ENCODE assay signal across 14 mouse cellular contexts in the genomic region with DNA sequence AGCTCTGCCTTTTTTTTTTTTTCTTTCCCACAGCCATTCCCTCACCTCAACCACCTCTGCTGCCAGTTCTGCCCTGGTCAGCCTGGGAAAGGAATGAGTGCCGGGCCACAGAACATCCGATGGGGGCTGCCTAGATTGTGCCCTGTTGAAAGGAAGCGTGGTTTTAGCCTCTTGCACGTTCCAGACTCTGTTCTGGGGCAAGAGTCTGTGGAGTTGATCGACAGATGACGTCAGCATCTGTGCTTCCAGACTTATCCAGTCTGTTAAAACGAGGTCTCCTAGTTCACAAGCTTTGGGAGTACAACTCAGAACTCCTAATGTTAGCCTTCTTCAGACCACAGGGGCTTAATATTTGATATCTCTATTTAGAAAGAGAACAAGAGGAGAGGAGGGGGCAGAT. TPM values are rescaled to one million over a fixed set of nuclear protein-coding genes. Genes with fewer than 3 reads are reported as not detected.
DNase-seq lines count a peak whose midpoint lies in the region; ATAC-seq and TF ChIP-seq lines count a peak whose summit lies in the region.
"Had no signal": no experiment of that assay in that cellular context is flagged by ENCODE, and none has a peak within 500 bp of the region (broad histone marks: within the 10 kb centered on the region; RNA-seq: fewer than 3 reads in every experiment).

No protein-coding gene starts in this region.

- no peaks in the 10 kb centered on the region for H3K9me3 ChIP-seq in intestine, embryonic 14.5 days (ENCODE audit: control insufficient read depth, low read length)
- H3K9me3 ChIP-seq in intestine, postnatal 0 days (ENCODE audit: control insufficient read depth): no peaks in the 10 kb centered on the region
- no peaks in the 10 kb centered on the region for H3K9me3 ChIP-seq in liver, postnatal 0 days (ENCODE audit: low read length)
- H3K9me3 ChIP-seq in forebrain, embryonic 13.5 days (replicated peaks): no peaks in the 10 kb centered on the region
- no peaks in the 10 kb centered on the region for H3K9me3 ChIP-seq in forebrain, embryonic 15.5 days

- peaks cover 11% of the 10 kb centered on the region; the same call in 1 of the 2 replicates for H3K4me1 ChIP-seq in intestine, embryonic 14.5 days (replicated peaks; ENCODE audit: control insufficient read depth, insufficient read depth, low read length)
- H3K4me1 ChIP-seq in intestine, postnatal 0 days (replicated peaks; ENCODE audit: control insufficient read depth, insufficient read depth, low read length): peaks cover 6% of the 10 kb centered on the region; the same call in 1 of the 2 replicates
- peaks cover 33% of the 10 kb centered on the region for H3K4me1 ChIP-seq in liver, postnatal 0 days (ENCODE audit: insufficient read depth)
- peaks cover 5% of the 10 kb centered on the region; the same call in 1 of the 2 replicates for H3K4me1 ChIP-seq in forebrain, embryonic 13.5 days
- H3K4me1 ChIP-seq in forebrain, embryonic 15.5 days: peaks cover 9% of the 10 kb centered on the region

- H3K36me3 ChIP-seq in intestine, embryonic 14.5 days (ENCODE audit: control insufficient read depth, insufficient read depth, low read length): no peaks in the 10 kb centered on the region
- H3K36me3 ChIP-seq in intestine, postnatal 0 days (ENCODE audit: control insufficient read depth, insufficient read depth): no peaks in the 10 kb centered on the region
- H3K36me3 ChIP-seq in liver, postnatal 0 days (replicated peaks; ENCODE audit: insufficient read depth, low read length): no peaks in the 10 kb centered on the region
- H3K36me3 ChIP-seq in forebrain, embryonic 13.5 days (ENCODE audit: poor library complexity, severe bottlenecking): no peaks in the 10 kb centered on the region
- no peaks in the 10 kb centered on the region for H3K36me3 ChIP-seq in forebrain, embryonic 15.5 days

- no peak overlapping the region for H3K4me3 ChIP-seq in intestine, embryonic 14.5 days (ENCODE audit: low read depth, low read length)
- H3K4me3 ChIP-seq in intestine, postnatal 0 days (ENCODE audit: low read depth, low read length): no peak overlapping the region
- no peak overlapping the region for H3K4me3 ChIP-seq in liver, postnatal 0 days (ENCODE audit: low read depth, low read length)
- no peak overlapping the region for H3K4me3 ChIP-seq in forebrain, embryonic 13.5 days
- H3K4me3 ChIP-seq in forebrain, embryonic 15.5 days: no peak overlapping the region
- H3K4me3 ChIP-seq: myocyte had no signal

- no peak for TF ChIP-seq EP300 in liver, postnatal 0 days (IDR thresholded peaks at IDR 0.05; ENCODE audit: low read depth)

- intact Hi-C loops in heart, postnatal 10 days (cut with DNase I): no loop called here

- H3K27me3 ChIP-seq in intestine, embryonic 14.5 days (replicated peaks; ENCODE audit: control insufficient read depth, insufficient read depth, low read length): no peaks in the 10 kb centered on the region
- H3K27me3 ChIP-seq in intestine, postnatal 0 days (replicated peaks; ENCODE audit: control insufficient read depth, insufficient read depth, low read length): no peaks in the 10 kb centered on the region
- H3K27me3 ChIP-seq in liver, postnatal 0 days (ENCODE audit: insufficient read depth, low read length): no peaks in the 10 kb centered on the region
- no peaks in the 10 kb centered on the region for H3K27me3 ChIP-seq in forebrain, embryonic 13.5 days
- H3K27me3 ChIP-seq in forebrain, embryonic 15.5 days: no peaks in the 10 kb centered on the region

- no peak for TF ChIP-seq CTCF in intestine, postnatal 0 days (IDR thresholded peaks at IDR 0.05; ENCODE audit: low read depth)
- no peak for TF ChIP-seq CTCF in liver, postnatal 0 days (IDR thresholded peaks at IDR 0.05; ENCODE audit: low read depth)

- no peak for ATAC-seq in intestine, embryonic 14.5 days (replicated peaks; ENCODE audit: low FRiP score, low TSS enrichment, low read depth)
- no peak for ATAC-seq in intestine, postnatal 0 days
- ATAC-seq in liver, postnatal 0 days: peak; percentile 48
- ATAC-seq in forebrain, embryonic 13.5 days: no peak
- ATAC-seq in forebrain, embryonic 15.5 days (replicated peaks): no peak

- no peak for DNase-seq in intestine, embryonic 14.5 days (ENCODE audit: low spot score)
- DNase-seq in adipocyte (ENCODE audit: low spot score): peak; percentile 86
- DNase-seq in fibroblast of lung, adult 2 months (ENCODE audit: low read depth): peak; percentile 85
- DNase-seq in liver, postnatal 0 days: peak; percentile 51
- DNase-seq in heart, postnatal 10 days: no peak
- DNase-seq: cerebellum, postnatal 25 days; layer of hippocampus, postnatal 36 days had no signal

- H3K4me2 ChIP-seq in intestine, embryonic 14.5 days (ENCODE audit: low read length): no peak overlapping the region
- H3K4me2 ChIP-seq in intestine, postnatal 0 days (replicated peaks; ENCODE audit: low read depth): no peak overlapping the region
- no peak overlapping the region; the same call in 1 of the 2 replicates for H3K4me2 ChIP-seq in liver, postnatal 0 days (ENCODE audit: low read depth, low read length)
- no peak overlapping the region for H3K4me2 ChIP-seq in forebrain, embryonic 13.5 days
- no peak overlapping the region for H3K4me2 ChIP-seq in forebrain, embryonic 15.5 days (replicated peaks)

- H3K27ac ChIP-seq in intestine, embryonic 14.5 days (ENCODE audit: low read depth): 0 out of 2 replicates have a peak overlapping the region, but pooled peaks have one; percentile 13
- H3K27ac ChIP-seq in intestine, postnatal 0 days (ENCODE audit: low read depth, low read length): no peak overlapping the region
- peak overlapping the region; percentile 96 for H3K27ac ChIP-seq in liver, postnatal 0 days (ENCODE audit: low read depth)
- H3K27ac ChIP-seq in forebrain, embryonic 13.5 days: no peak overlapping the region
- no peak overlapping the region for H3K27ac ChIP-seq in forebrain, embryonic 15.5 days (replicated peaks)

- H3K9ac ChIP-seq in intestine, embryonic 14.5 days (ENCODE audit: low read length): no peak overlapping the region
- H3K9ac ChIP-seq in intestine, postnatal 0 days (ENCODE audit: low read depth, low read length): no peak overlapping the region
- no peak overlapping the region; the same call in 1 of the 2 replicates for H3K9ac ChIP-seq in liver, postnatal 0 days (replicated peaks)
- H3K9ac ChIP-seq in forebrain, embryonic 13.5 days: no peak overlapping the region
- H3K9ac ChIP-seq in forebrain, embryonic 15.5 days (replicated peaks): no peak overlapping the region

- WGBS in intestine, embryonic 14.5 days: 75% methylated on average over 7 of the region's 7 CpGs
- 66% methylated on average over 7 of the region's 7 CpGs for WGBS in intestine, postnatal 0 days
- 32% methylated on average over 7 of the region's 7 CpGs for WGBS in liver, postnatal 0 days (ENCODE audit: insufficient replicate concordance)
- 79% methylated on average over 7 of the region's 7 CpGs for WGBS in forebrain, embryonic 13.5 days
- WGBS in forebrain, embryonic 15.5 days: 75% methylated on average over 7 of the region's 7 CpGs

RNA-seq across cellular contexts. Expression of gene Trf, which starts 3.8 kb away (rescaled TPM):
- 77.5 and 85.0 TPM in 2 replicates for polyA plus RNA-seq in intestine, embryonic 14.5 days (2014; fragmentation: Nextera tagmentation; extraction: Ambion mirVana)
- polyA plus RNA-seq in intestine, postnatal 0 days (2015; fragmentation: Nextera tagmentation; extraction: Ambion mirVana): 237 and 245 TPM in 2 replicates
- polyA plus RNA-seq in liver, postnatal 0 days (2015; fragmentation: Nextera tagmentation; extraction: Ambion mirVana): 28,598 and 33,336 TPM in 2 replicates
- 10 to 100 TPM; 29.4 to 36.3 TPM for total RNA-seq in heart, postnatal 10 days (2021)
- 15.7 and 23.3 TPM in 2 replicates for polyA plus RNA-seq in forebrain, embryonic 13.5 days (2015; fragmentation: Nextera tagmentation; extraction: Ambion mirVana)
- polyA plus RNA-seq in forebrain, embryonic 15.5 days (2015; fragmentation: Nextera tagmentation; extraction: Ambion mirVana): 25.5 and 25.7 TPM in 2 replicates
- total RNA-seq: CH12.LX had no signal
- polyA plus RNA-seq: myocyte had no signal

RNA-seq across cellular contexts. Expression of gene Gm20425, which starts 4.0 kb away (rescaled TPM):
- 3.9 TPM in 1 of 2 replicates, not detected in the other for polyA plus RNA-seq in intestine, embryonic 14.5 days (2014; fragmentation: Nextera tagmentation; extraction: Ambion mirVana)
- 8.9 and 10.0 TPM in 2 replicates for polyA plus RNA-seq in intestine, postnatal 0 days (2015; fragmentation: Nextera tagmentation; extraction: Ambion mirVana)
- polyA plus RNA-seq in liver, postnatal 0 days (2015; fragmentation: Nextera tagmentation; extraction: Ambion mirVana): 5.1 and 6.1 TPM in 2 replicates
- 1 to 10 TPM; 6.2 to 7.6 TPM for total RNA-seq in heart, postnatal 10 days (2021)
- polyA plus RNA-seq in forebrain, embryonic 13.5 days (2015; fragmentation: Nextera tagmentation; extraction: Ambion mirVana): 3.3 TPM in 1 of 2 replicates, not detected in the other
- 4.6 and 4.7 TPM in 2 replicates for polyA plus RNA-seq in forebrain, embryonic 15.5 days (2015; fragmentation: Nextera tagmentation; extraction: Ambion mirVana)
- total RNA-seq: CH12.LX; megakaryocyte progenitor cell, adult 5-6 weeks had no signal
- polyA plus RNA-seq: brain, embryonic 14.5 days; myocyte had no signal

RNA-seq across cellular contexts. Expression of gene Srprb, which starts 32.1 kb away (rescaled TPM):
- 58.6 and 59.5 TPM in 2 replicates for polyA plus RNA-seq in intestine, embryonic 14.5 days (2014; fragmentation: Nextera tagmentation; extraction: Ambion mirVana)
- 20.7 and 21.4 TPM in 2 replicates for polyA plus RNA-seq in intestine, postnatal 0 days (2015; fragmentation: Nextera tagmentation; extraction: Ambion mirVana)
- 10.1 and 10.8 TPM in 2 replicates for polyA plus RNA-seq in liver, postnatal 0 days (2015; fragmentation: Nextera tagmentation; extraction: Ambion mirVana)
- 10 to 100 TPM; 18.8 to 22.2 TPM for total RNA-seq in heart, postnatal 10 days (2021)
- polyA plus RNA-seq in forebrain, embryonic 13.5 days (2015; fragmentation: Nextera tagmentation; extraction: Ambion mirVana): 47.5 and 55.1 TPM in 2 replicates
- 48.8 and 49.1 TPM in 2 replicates for polyA plus RNA-seq in forebrain, embryonic 15.5 days (2015; fragmentation: Nextera tagmentation; extraction: Ambion mirVana)

Comparison
In these comparisons a context has a peak if more than half of its experiments do, and no peak if none do; other contexts are left out.
1. H3K27ac ChIP-seq: peak in intestine, embryonic 14.5 days (single experiment) and liver, postnatal 0 days (single experiment); none in intestine, postnatal 0 days (single experiment), forebrain, embryonic 13.5 days (single experiment) and forebrain, embryonic 15.5 days (single experiment).
2. DNase-seq: peak in adipocyte (single experiment), fibroblast of lung, adult 2 months (single experiment) and liver, postnatal 0 days (single experiment); none in intestine, embryonic 14.5 days (single experiment) and heart, postnatal 10 days (0 of 2).
3. RNA of gene Trf, which starts 3.8 kb away (polyA plus RNA-seq): 28,598 to 33,336 TPM in liver, postnatal 0 days; 237 to 245 TPM in intestine, postnatal 0 days, 77.5 to 85.0 TPM in intestine, embryonic 14.5 days, 25.5 to 25.7 TPM in forebrain, embryonic 15.5 days and 15.7 to 23.3 TPM in forebrain, embryonic 13.5 days; every median in the first group is over 100 times any median in the second.